Mouse (Mus musculus): Measurements from ENCODE around the gene Atp6v1c2. TPM values are rescaled to one million over a fixed set of nuclear protein-coding genes. Genes with fewer than 3 reads are reported as not detected.

The Atp6v1c2 gene
- polyA plus RNA-seq, 1 experiment = 0.35 TPM

DNA sequence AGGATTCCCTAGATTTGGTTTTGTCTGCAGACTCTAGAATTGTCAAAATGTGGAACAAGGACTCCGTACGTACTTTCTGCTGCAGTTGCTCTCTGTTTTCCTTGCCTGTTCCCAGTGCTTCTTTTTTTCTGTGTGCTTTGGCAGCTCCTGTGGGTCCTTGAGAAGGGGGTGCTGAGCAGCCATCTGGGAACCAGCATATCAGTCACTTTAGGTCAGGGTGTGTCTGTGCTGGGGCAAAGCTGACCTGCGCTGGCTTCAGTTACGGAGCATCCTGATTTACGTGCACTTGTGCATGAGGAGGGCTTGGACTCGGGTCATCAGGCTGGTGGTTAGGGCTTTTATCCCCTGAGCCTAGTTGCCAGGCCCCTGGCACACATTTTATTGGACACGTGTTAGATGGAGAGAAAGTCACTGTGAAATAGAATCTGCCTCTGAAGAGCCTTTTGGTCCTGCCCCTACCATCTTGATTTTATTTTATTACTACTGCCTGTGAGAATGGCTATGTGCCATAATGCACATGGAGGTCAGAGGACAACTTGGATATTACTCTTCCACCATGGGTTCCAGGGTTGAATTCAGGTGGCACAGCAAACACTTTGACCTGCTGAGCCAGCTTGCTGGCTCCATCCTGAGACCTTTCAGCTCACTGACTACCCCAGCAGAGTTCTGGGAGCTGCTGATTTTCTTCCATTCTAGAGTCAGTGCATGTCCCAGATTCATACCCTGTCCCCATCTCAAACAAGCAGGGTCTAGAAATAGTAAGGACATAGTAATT lies 40.6 kb upstream of the Atp6v1c2 start:
- no peaks in the 10 kb centered on the region for H3K27me3 ChIP-seq (ENCODE audit: control insufficient read depth, insufficient read depth, insufficient read length)
- H3K36me3 ChIP-seq (ENCODE audit: control insufficient read depth, insufficient read depth) = peaks cover 84% of the 10 kb centered on the region
- no peak overlapping the region for H3K4me3 ChIP-seq (ENCODE audit: insufficient read depth, poor library complexity, severe bottlenecking)
- TF ChIP-seq MAX (IDR thresholded peaks at IDR 0.05) (no peak), FOSL1 (IDR thresholded peaks at IDR 0.05; ENCODE audit: insufficient read depth, low read length, poor library complexity, severe bottlenecking) (no peak), USF1 (IDR thresholded peaks at IDR 0.05; ENCODE audit: low read depth) (no peak)
- peaks cover 5% of the 10 kb centered on the region for H3K79me2 ChIP-seq (ENCODE audit: control insufficient read depth, insufficient read depth)
- H3K79me3 ChIP-seq (ENCODE audit: low read depth) = peaks cover 2% of the 10 kb centered on the region
- no peak overlapping the region for H3ac ChIP-seq (ENCODE audit: control insufficient read depth, insufficient read length, low read depth)

GRCm38 (mm10) chr12:17369111-17369510 lies 40.0 kb upstream of the Atp6v1c2 start:
- Histone ChIP-seq H3ac (ENCODE audit: control insufficient read depth, insufficient read length, low read depth) (no peak overlapping the region), H3K36me3 (ENCODE audit: control insufficient read depth, insufficient read depth) (peaks cover 84% of the 10 kb centered on the region), H3K4me3 (ENCODE audit: insufficient read depth, poor library complexity, severe bottlenecking) (no peak overlapping the region), H3K79me2 (ENCODE audit: control insufficient read depth, insufficient read depth) (peaks cover 5% of the 10 kb centered on the region), H3K27me3 (ENCODE audit: control insufficient read depth, insufficient read depth, insufficient read length) (no peaks in the 10 kb centered on the region), H3K79me3 (ENCODE audit: low read depth) (peaks cover 2% of the 10 kb centered on the region)
- TF ChIP-seq CTCF (IDR thresholded peaks at IDR 0.05; ENCODE audit: control insufficient read depth, insufficient read depth, insufficient read length) (no peak), MYOD1 (IDR thresholded peaks at IDR 0.05; ENCODE audit: control insufficient read depth, insufficient read length, low read depth) (no peak), CEBPB (IDR thresholded peaks at IDR 0.05; ENCODE audit: low read depth) (no peak), MYOG (IDR thresholded peaks at IDR 0.05; ENCODE audit: control insufficient read depth, extremely low read depth, insufficient read length) (no peak), FOSL1 (IDR thresholded peaks at IDR 0.05; ENCODE audit: insufficient read depth, low read length, poor library complexity, severe bottlenecking) (no peak), USF1 (IDR thresholded peaks at IDR 0.05; ENCODE audit: low read depth) (no peak), MAX (IDR thresholded peaks at IDR 0.05) (no peak)

DNA sequence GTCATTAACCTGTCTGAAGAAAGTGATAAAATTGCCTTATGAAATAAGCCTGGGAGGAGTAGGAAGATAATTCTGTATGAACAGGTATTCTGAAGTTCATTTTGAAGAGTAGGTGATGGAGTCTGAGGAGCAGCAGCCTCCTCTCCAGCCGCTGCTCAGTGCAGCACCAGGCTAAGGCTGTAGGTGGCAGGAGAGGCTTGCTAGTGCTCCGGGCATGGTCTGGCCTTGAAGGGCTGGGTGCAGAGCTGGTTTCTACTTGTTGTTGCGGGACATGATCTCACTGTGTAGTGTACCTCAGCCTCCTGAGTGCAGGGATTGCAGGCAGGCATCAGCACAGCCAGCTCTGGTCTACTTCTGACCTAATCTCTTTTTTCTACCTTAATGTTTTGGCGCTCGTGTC lies 37.8 kb upstream of the Atp6v1c2 start:
- no peak overlapping the region for H3K4me3 ChIP-seq (ENCODE audit: insufficient read depth, poor library complexity, severe bottlenecking)
- TF ChIP-seq MYOD1 (IDR thresholded peaks at IDR 0.05; ENCODE audit: control insufficient read depth, insufficient read length, low read depth) = no peak
- TF ChIP-seq CTCF (IDR thresholded peaks at IDR 0.05; ENCODE audit: control insufficient read depth, insufficient read depth, insufficient read length) = peak; percentile 14
- TF ChIP-seq FOSL1 (IDR thresholded peaks at IDR 0.05; ENCODE audit: insufficient read depth, low read length, poor library complexity, severe bottlenecking) = no peak

GRCm38 (mm10) chr12:17362316-17362715 lies 33.2 kb upstream of the Atp6v1c2 start:
- Histone ChIP-seq H3K79me3 (ENCODE audit: low read depth) (no peaks in the 10 kb centered on the region), H3K27me3 (ENCODE audit: control insufficient read depth, insufficient read depth, insufficient read length) (no peaks in the 10 kb centered on the region), H3K79me2 (ENCODE audit: control insufficient read depth, insufficient read depth) (no peaks in the 10 kb centered on the region), H3K36me3 (ENCODE audit: control insufficient read depth, insufficient read depth) (peaks cover 87% of the 10 kb centered on the region), H3ac (ENCODE audit: control insufficient read depth, insufficient read length, low read depth) (no peak overlapping the region), H3K4me3 (ENCODE audit: insufficient read depth, poor library complexity, severe bottlenecking) (no peak overlapping the region)
- no peak for TF ChIP-seq MAX (IDR thresholded peaks at IDR 0.05)
- TF ChIP-seq MYOD1 (IDR thresholded peaks at IDR 0.05; ENCODE audit: control insufficient read depth, insufficient read length, low read depth) = no peak
- TF ChIP-seq CEBPB (IDR thresholded peaks at IDR 0.05; ENCODE audit: low read depth) = no peak
- no peak for TF ChIP-seq MYOG (IDR thresholded peaks at IDR 0.05; ENCODE audit: control insufficient read depth, extremely low read depth, insufficient read length)
- TF ChIP-seq FOSL1 (IDR thresholded peaks at IDR 0.05; ENCODE audit: insufficient read depth, low read length, poor library complexity, severe bottlenecking) = no peak
- no peak for TF ChIP-seq CTCF (IDR thresholded peaks at IDR 0.05; ENCODE audit: control insufficient read depth, insufficient read depth, insufficient read length)
- no peak for TF ChIP-seq USF1 (IDR thresholded peaks at IDR 0.05; ENCODE audit: low read depth)

More for the DNA sequence above, 37.8 kb upstream of the Atp6v1c2 start:
- Histone ChIP-seq H3K79me2 (ENCODE audit: control insufficient read depth, insufficient read depth) (peaks cover 5% of the 10 kb centered on the region), H3ac (ENCODE audit: control insufficient read depth, insufficient read length, low read depth) (no peak overlapping the region), H3K79me3 (ENCODE audit: low read depth) (peaks cover 2% of the 10 kb centered on the region), H3K36me3 (ENCODE audit: control insufficient read depth, insufficient read depth) (peaks cover 87% of the 10 kb centered on the region), H3K27me3 (ENCODE audit: control insufficient read depth, insufficient read depth, insufficient read length) (no peaks in the 10 kb centered on the region)

GRCm38 (mm10) chr12:17360650-17361049 lies 31.5 kb upstream of the Atp6v1c2 start:
- no peak overlapping the region for H3ac ChIP-seq (ENCODE audit: control insufficient read depth, insufficient read length, low read depth)
- no peaks in the 10 kb centered on the region for H3K79me2 ChIP-seq (ENCODE audit: control insufficient read depth, insufficient read depth)
- no peaks in the 10 kb centered on the region for H3K27me3 ChIP-seq (ENCODE audit: control insufficient read depth, insufficient read depth, insufficient read length)
- peaks cover 92% of the 10 kb centered on the region for H3K36me3 ChIP-seq (ENCODE audit: control insufficient read depth, insufficient read depth)
- H3K4me3 ChIP-seq (ENCODE audit: insufficient read depth, poor library complexity, severe bottlenecking) = no peak overlapping the region
- no peak for TF ChIP-seq USF1 (IDR thresholded peaks at IDR 0.05; ENCODE audit: low read depth)
- no peak for TF ChIP-seq CEBPB (IDR thresholded peaks at IDR 0.05; ENCODE audit: low read depth)
- no peak for TF ChIP-seq MAX (IDR thresholded peaks at IDR 0.05)
- TF ChIP-seq CTCF (IDR thresholded peaks at IDR 0.05; ENCODE audit: control insufficient read depth, insufficient read depth, insufficient read length) = no peak
- no peak for TF ChIP-seq MYOD1 (IDR thresholded peaks at IDR 0.05; ENCODE audit: control insufficient read depth, insufficient read length, low read depth)
- TF ChIP-seq MYOG (IDR thresholded peaks at IDR 0.05; ENCODE audit: control insufficient read depth, extremely low read depth, insufficient read length) = no peak
- TF ChIP-seq FOSL1 (IDR thresholded peaks at IDR 0.05; ENCODE audit: insufficient read depth, low read length, poor library complexity, severe bottlenecking) = no peak
- no peaks in the 10 kb centered on the region for H3K79me3 ChIP-seq (ENCODE audit: low read depth)

GRCm38 (mm10) chr12:17360104-17360503 lies 30.9 kb upstream of the Atp6v1c2 start:
- no peaks in the 10 kb centered on the region for H3K79me3 ChIP-seq (ENCODE audit: low read depth)
- TF ChIP-seq MAX (IDR thresholded peaks at IDR 0.05) (no peak), FOSL1 (IDR thresholded peaks at IDR 0.05; ENCODE audit: insufficient read depth, low read length, poor library complexity, severe bottlenecking) (no peak), MYOG (IDR thresholded peaks at IDR 0.05; ENCODE audit: control insufficient read depth, extremely low read depth, insufficient read length) (no peak), CTCF (IDR thresholded peaks at IDR 0.05; ENCODE audit: control insufficient read depth, insufficient read depth, insufficient read length) (no peak), MYOD1 (IDR thresholded peaks at IDR 0.05; ENCODE audit: control insufficient read depth, insufficient read length, low read depth) (no peak), USF1 (IDR thresholded peaks at IDR 0.05; ENCODE audit: low read depth) (no peak), CEBPB (IDR thresholded peaks at IDR 0.05; ENCODE audit: low read depth) (no peak)
- no peaks in the 10 kb centered on the region for H3K79me2 ChIP-seq (ENCODE audit: control insufficient read depth, insufficient read depth)
- H3K4me3 ChIP-seq (ENCODE audit: insufficient read depth, poor library complexity, severe bottlenecking) = no peak overlapping the region
- peaks cover 97% of the 10 kb centered on the region for H3K36me3 ChIP-seq (ENCODE audit: control insufficient read depth, insufficient read depth)
- H3K27me3 ChIP-seq (ENCODE audit: control insufficient read depth, insufficient read depth, insufficient read length) = no peaks in the 10 kb centered on the region
- H3ac ChIP-seq (ENCODE audit: control insufficient read depth, insufficient read length, low read depth) = no peak overlapping the region
